Mouse (Mus musculus) intestine, postnatal 0 days (tissue): ENCODE measurements around the gene Prop1. TPM values are rescaled to one million over a fixed set of nuclear protein-coding genes. Genes with fewer than 3 reads are reported as not detected.

Experiments used
- ATAC-seq: fragments of 200-750 bp; cut with Nextera tagmentation; 2 replicates; pipeline ENCODE4 v1.8.0; 2017; ENCODE audit warnings: mild to moderate bottlenecking, moderate TSS enrichment, moderate library complexity
- H3K27ac ChIP-seq: fragments of 300-500 bp; sonication (generic); 2 replicates; pipeline ENCODE4 v1.5.1; 2014; ENCODE audit warnings: mild to moderate bottlenecking, low read depth, low read length, moderate library complexity
- H3K27me3 ChIP-seq: fragments of 300-500 bp; sonication (generic); replicated peaks from 2 replicates; pipeline ENCODE4 v1.6.1; 2014; ENCODE audit warnings: low read length, mixed read lengths; ENCODE audit not compliant: control insufficient read depth, insufficient read depth
- H3K36me3 ChIP-seq: fragments of 300-500 bp; sonication (generic); 2 replicates; pipeline ENCODE4 v1.6.1; 2014; ENCODE audit warnings: mild to moderate bottlenecking, moderate library complexity; ENCODE audit not compliant: control insufficient read depth, insufficient read depth
- H3K4me1 ChIP-seq: fragments of 300-500 bp; sonication (generic); replicated peaks from 2 replicates; pipeline ENCODE4 v1.6.1; 2014; ENCODE audit warnings: antibody characterized with exemption, low read length, mixed read lengths; ENCODE audit not compliant: control insufficient read depth, insufficient read depth
- H3K4me2 ChIP-seq: fragments of 300-500 bp; sonication (generic); replicated peaks from 2 replicates; pipeline ENCODE4 v1.6.1; 2014; ENCODE audit warnings: low read depth, mild to moderate bottlenecking, moderate library complexity
- H3K4me3 ChIP-seq: fragments of 300-500 bp; sonication (generic); 2 replicates; pipeline ENCODE4 v1.5.1; 2014; ENCODE audit warnings: low read depth, low read length
- H3K9ac ChIP-seq: fragments of 300-500 bp; sonication (generic); 2 replicates; pipeline ENCODE4 v1.6.1; 2014; ENCODE audit warnings: mild to moderate bottlenecking, low read depth, low read length
- H3K9me3 ChIP-seq: fragments of 300-500 bp; sonication (generic); 2 replicates; pipeline ENCODE4 v1.6.1; 2016; ENCODE audit warnings: mixed run types; ENCODE audit not compliant: control insufficient read depth
- CTCF ChIP-seq: sonication (generic); IDR thresholded peaks from 2 replicates; pipeline ENCODE4 v1.5.1; 2016; ENCODE audit warnings: low read depth, mild to moderate bottlenecking, control low read depth, antibody characterized with exemption, moderate library complexity
- WGBS: fragments of 180-500 bp; shearing (Covaris S2); extraction: QIAGEN DNeasy Blood & Tissue Kit; methylation state at CpG from one replicate; pipeline ENCODE4 v1.1.7; 2014; 5-methylcytosine and 5-hydroxymethylcytosine counted together
- polyA plus RNA-seq: library from polyadenylated mRNA; unstranded; fragments of >200 nt; fragmentation: Nextera tagmentation; extraction: Ambion mirVana; gene quantifications from 2 replicates; pipeline ENCODE4 v1.2.1, GENCODE M21; 2015

The Prop1 gene
- polyA plus RNA-seq, 1 experiment from 2014 or later, result not detected

- Histone ChIP-seq H3K27me3 (no peaks in the 10 kb centered on the region), H3K9me3 (no peaks in the 10 kb centered on the region), H3K4me3 (no peak within 1 kb of the TSS), H3K36me3 (no peaks in the 10 kb centered on the region), H3K27ac (no peak within 1 kb of the TSS), H3K4me2 (no peak within 1 kb of the TSS), H3K4me1 (no peaks in the 10 kb centered on the region), H3K9ac (no peak within 1 kb of the TSS)
- ATAC-seq, result no peak
- WGBS, result 83% methylated on average over 14 of the region's 14 CpGs
- no peak for TF ChIP-seq CTCF
These were observed 10.1 kb downstream of the Prop1 start, which contains the start of gene 4933414I15Rik for GRCm38 (mm10) chr11:50943506-50943905. Gene 4933414I15Rik, minus strand, starts transcription at chr11:50943765.

- WGBS, result 59% methylated on average over 12 of the region's 12 CpGs
- Histone ChIP-seq H3K9ac (no peak overlapping the region), H3K4me3 (no peak overlapping the region)
These were observed 11.2 kb downstream of the Prop1 start for GRCm38 (mm10) chr11:50942386-50942785.

GRCm38 (mm10) chr11:50939621-50940366 lies 13.8 kb downstream of the Prop1 start:
- peak; percentile 95 for TF ChIP-seq CTCF
- WGBS, result 37% methylated on average over 14 of the region's 14 CpGs
- no peaks in the 10 kb centered on the region for H3K27me3 ChIP-seq
- no peak for ATAC-seq
- no peaks in the 10 kb centered on the region for H3K9me3 ChIP-seq
- H3K36me3 ChIP-seq, result no peaks in the 10 kb centered on the region
- no peak overlapping the region for H3K27ac ChIP-seq
- no peak overlapping the region for H3K4me3 ChIP-seq
- no peak overlapping the region for H3K9ac ChIP-seq
- H3K4me1 ChIP-seq, result no peaks in the 10 kb centered on the region
- no peak overlapping the region for H3K4me2 ChIP-seq

More at GRCm38 (mm10) chr11:50942386-50942785, 11.2 kb downstream of the Prop1 start:
- Histone ChIP-seq H3K27ac (no peak overlapping the region), H3K36me3 (no peaks in the 10 kb centered on the region), H3K4me1 (no peaks in the 10 kb centered on the region), H3K27me3 (no peaks in the 10 kb centered on the region), H3K9me3 (no peaks in the 10 kb centered on the region), H3K4me2 (no peak overlapping the region)
- no peak for TF ChIP-seq CTCF
- ATAC-seq, result no peak

GRCm38 (mm10) chr11:50938435-50938834 lies 15.1 kb downstream of the Prop1 start:
- Histone ChIP-seq H3K27me3 (no peaks in the 10 kb centered on the region), H3K9ac (no peak overlapping the region), H3K4me3 (no peak overlapping the region), H3K36me3 (no peaks in the 10 kb centered on the region), H3K9me3 (no peaks in the 10 kb centered on the region), H3K27ac (no peak overlapping the region), H3K4me1 (no peaks in the 10 kb centered on the region), H3K4me2 (no peak overlapping the region)
- WGBS, result 72% methylated on average over 8 of the region's 8 CpGs
- no peak for ATAC-seq
- TF ChIP-seq CTCF, result no peak

GRCm38 (mm10) chr11:50932040-50932439 lies 21.5 kb downstream of the Prop1 start:
- WGBS, result 80% methylated on average over 1 of the region's 1 CpGs
- no peak for ATAC-seq
- TF ChIP-seq CTCF, result no peak
- Histone ChIP-seq H3K4me3 (peak overlapping the region; percentile 73; the same call in 1 of the 2 replicates), H3K4me1 (no peaks in the 10 kb centered on the region), H3K4me2 (peak overlapping the region; percentile 85), H3K36me3 (no peaks in the 10 kb centered on the region), H3K9ac (no peak overlapping the region), H3K27me3 (0 out of 2 replicates have a peak, but pooled peaks cover 4% of the 10 kb centered on the region), H3K27ac (no peak overlapping the region), H3K9me3 (no peaks in the 10 kb centered on the region)

- TF ChIP-seq CTCF, result no peak
- peak within 1 kb of the TSS; percentile 41; the same call in 1 of the 2 replicates for H3K9ac ChIP-seq
- no peaks in the 10 kb centered on the region for H3K4me1 ChIP-seq
- ATAC-seq, result peak; percentile 87
- peak within 1 kb of the TSS; percentile 85 for H3K4me2 ChIP-seq
- WGBS, result under 1% methylated on average over 18 of the region's 18 CpGs
- H3K27ac ChIP-seq, result no peak within 1 kb of the TSS
- 0 out of 2 replicates have a peak, but pooled peaks cover 4% of the 10 kb centered on the region for H3K27me3 ChIP-seq
- peak within 1 kb of the TSS; percentile 73 for H3K4me3 ChIP-seq
- H3K36me3 ChIP-seq, result no peaks in the 10 kb centered on the region
- H3K9me3 ChIP-seq, result no peaks in the 10 kb centered on the region
These were observed 22.1 kb downstream of the Prop1 start, which contains the start of gene Zfp354b for GRCm38 (mm10) chr11:50931451-50931866. Gene Zfp354b, minus strand, starts transcription at chr11:50931633.
